Mouse (Mus musculus): ENCODE results near the gene Psat1. TPM values are rescaled to one million over a fixed set of nuclear protein-coding genes. Genes with fewer than 3 reads are reported as not detected.

Gene Psat1
- 18.2 TPM for polyA plus RNA-seq (2014; fragmentation: Illumina TruSeq; extraction: RNeasy Lipid Tissue Mini Kit (QIAGEN cat#74804))

DNA sequence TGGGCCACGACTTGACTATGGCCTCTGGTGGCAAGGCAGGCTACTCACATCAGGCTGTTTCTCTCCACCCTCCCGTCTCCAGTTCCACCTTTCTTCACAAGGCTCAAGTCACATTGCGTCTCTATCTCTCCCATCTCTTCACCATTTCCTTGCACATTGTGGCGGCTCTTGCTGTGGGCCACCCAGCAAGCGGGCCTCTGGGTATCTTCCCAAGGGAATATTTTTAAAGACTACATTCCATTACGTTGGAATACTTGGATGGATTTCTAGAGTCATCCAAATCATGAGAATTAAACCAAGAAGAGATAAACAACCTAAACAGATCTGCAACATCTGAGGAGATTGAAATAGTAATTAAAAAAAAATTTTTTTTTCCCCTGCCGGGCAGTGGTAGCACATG lies at the start of gene Psat1:
TSS of gene Psat1 (minus strand) at position 101 of the 400 bp plus-strand sequence.

GRCm38 (mm10) chr19:15984449-15985171 lies 37.5 kb upstream of the Psat1 start, which contains the start of gene Cep78:
Cep78 (minus strand) TSS chr19:15984989.

Other genes with a start within 250 kb of the Psat1 start
- gene Cep78, start 37.7 kb upstream of the Psat1 start, polyA plus RNA-seq (2014; fragmentation: Illumina TruSeq; extraction: RNeasy Lipid Tissue Mini Kit (QIAGEN cat#74804)) = 15.8 TPM
- gene Gnaq, start 185.5 kb upstream of the Psat1 start, polyA plus RNA-seq (2014; fragmentation: Illumina TruSeq; extraction: RNeasy Lipid Tissue Mini Kit (QIAGEN cat#74804)) = 142 TPM